Mouse (Mus musculus) neutrophil, adult 5-6 weeks (primary cell): ENCODE results near the gene Dpy19l1. TPM values are rescaled to one million over a fixed set of nuclear protein-coding genes. Genes with fewer than 3 reads are reported as not detected.

Source experiments
- ATAC-seq: fragments of 151-379, 151-347 bp; 2 replicates; pipeline ENCODE4 v1.8.0; 2017; ENCODE audit warnings: mild to moderate bottlenecking, moderate TSS enrichment; ENCODE audit not compliant: insufficient number of reproducible peaks, poor library complexity, low FRiP score, severe bottlenecking; ENCODE audit errors: extremely low read depth
- total RNA-seq: library from RNA; stranded (forward); fragments of 200-1000 nt; gene quantifications from 2 replicates; pipeline ENCODE4 v1.2.3, GENCODE M21; 2017

Dpy19l1 gene
- 12.2 and 12.7 TPM in 2 replicates for total RNA-seq

- ATAC-seq, result peak; percentile 67
Observed at GRCm38 (mm10) chr9:24503067-24503857, at the start of gene Dpy19l1. Dpy19l1 (minus strand) TSS chr9:24503140.

- no peak for ATAC-seq
Observed at GRCm38 (mm10) chr9:24538159-24538558, 35.2 kb upstream of the Dpy19l1 start.

- ATAC-seq, result peak; percentile 64; the same call in 1 of the 2 replicates
Observed at GRCm38 (mm10) chr9:24516575-24517139, 13.7 kb upstream of the Dpy19l1 start.

- no peak for ATAC-seq
Observed at GRCm38 (mm10) chr9:24514078-24514469, 11.1 kb upstream of the Dpy19l1 start.

DNA sequence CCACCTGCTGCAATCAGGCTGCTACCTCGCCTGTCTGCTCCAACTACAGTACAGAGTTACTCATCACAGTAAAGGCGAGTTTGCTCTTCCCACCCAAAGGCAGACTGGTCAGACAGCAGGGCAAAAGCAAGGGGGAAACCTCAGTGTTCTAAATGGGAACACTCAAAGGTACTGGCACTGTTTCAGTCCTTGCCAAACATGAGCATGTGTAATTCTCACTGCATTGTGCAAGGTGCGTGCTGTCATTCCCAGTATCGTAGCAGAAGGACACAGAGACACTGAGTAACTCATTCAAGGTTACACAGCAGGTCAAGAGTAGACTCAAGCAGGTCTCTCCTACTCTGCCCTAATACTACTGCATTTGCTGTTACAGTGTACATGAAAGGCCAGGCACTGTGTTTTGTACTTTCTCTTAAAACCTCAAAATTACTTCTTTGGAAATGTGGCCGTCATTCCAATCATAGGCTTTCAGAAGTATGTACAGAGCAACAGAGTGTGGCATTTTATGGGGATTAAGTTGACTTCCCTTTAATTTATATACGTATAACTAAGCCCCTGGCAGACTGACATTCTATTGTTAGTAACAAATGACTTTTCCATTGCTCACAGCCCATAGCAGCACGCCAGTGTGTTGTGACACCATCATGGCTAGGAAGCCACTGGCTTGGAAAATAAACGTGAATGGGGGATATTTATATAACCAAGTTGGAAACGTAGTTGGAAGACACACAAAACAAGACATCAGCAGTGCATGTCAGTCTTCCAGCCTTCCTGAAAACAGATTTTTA lies 10.5 kb upstream of the Dpy19l1 start:
- ATAC-seq, result no peak

DNA sequence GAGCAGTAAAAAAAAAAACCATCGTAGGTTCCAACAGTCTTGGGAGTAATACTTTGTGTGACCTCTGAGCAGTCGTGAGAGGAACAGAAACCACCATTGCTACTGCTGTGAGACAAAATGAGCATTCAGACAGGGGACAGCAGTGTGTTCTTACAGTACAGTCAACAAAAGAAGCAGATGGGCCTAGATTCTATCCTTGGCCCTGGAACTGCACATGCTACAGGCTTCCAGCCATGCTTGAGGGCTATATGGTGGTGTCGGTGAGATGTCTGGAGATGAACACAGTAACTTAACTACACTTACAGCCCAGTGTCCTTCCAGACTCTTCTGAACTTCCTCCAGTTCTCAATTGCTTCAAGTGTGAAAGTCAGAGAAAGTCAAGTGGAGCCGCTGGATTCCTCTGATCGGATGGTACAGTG lies 9.2 kb upstream of the Dpy19l1 start:
- ATAC-seq, result no peak

GRCm38 (mm10) chr9:24511371-24512120 lies 8.6 kb upstream of the Dpy19l1 start:
- no peak for ATAC-seq

GRCm38 (mm10) chr9:24508880-24509279 lies 5.9 kb upstream of the Dpy19l1 start:
- ATAC-seq, result no peak

DNA sequence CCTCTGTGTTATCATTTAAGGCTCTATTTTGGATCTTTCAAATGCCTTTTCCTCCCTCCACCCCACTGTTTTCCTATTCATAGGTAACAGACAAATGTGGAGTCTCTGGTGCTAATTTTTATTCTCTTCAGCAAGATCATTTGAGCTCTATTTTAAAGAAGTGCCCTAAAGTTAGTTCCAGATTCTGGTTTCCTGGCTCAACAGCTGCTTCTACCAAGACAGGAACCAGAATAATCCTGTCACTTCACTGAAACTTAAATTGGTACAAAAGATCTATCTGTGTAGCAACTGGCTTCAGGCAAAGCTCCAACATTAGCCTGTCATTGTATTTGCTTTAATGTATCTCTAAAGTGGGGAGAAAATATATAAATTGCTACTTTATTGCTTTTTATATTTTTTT lies 3.6 kb upstream of the Dpy19l1 start:
- no peak for ATAC-seq

GRCm38 (mm10) chr9:24505017-24505763 lies 2.2 kb upstream of the Dpy19l1 start:
- peak; percentile 59; the same call in 1 of the 2 replicates for ATAC-seq

DNA sequence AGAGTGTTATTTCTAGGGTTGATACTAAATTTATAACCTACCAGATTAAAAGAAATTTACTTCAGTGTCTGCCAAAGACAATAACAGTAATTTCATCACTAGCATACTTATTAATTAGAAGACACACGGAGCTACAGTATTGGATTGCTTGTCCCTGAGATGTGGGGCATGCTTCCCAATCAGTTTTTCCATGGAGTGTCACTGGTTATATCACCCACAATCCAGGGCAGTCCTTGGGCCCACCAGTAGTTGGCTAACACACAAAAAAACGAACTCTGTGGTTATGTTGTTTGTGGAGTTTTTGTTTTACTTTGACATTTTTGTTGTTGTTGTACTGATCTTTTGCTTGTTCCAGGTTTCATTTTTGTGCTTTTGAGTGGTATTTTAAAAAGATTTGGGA lies 1.4 kb upstream of the Dpy19l1 start:
- ATAC-seq, result no peak

DNA sequence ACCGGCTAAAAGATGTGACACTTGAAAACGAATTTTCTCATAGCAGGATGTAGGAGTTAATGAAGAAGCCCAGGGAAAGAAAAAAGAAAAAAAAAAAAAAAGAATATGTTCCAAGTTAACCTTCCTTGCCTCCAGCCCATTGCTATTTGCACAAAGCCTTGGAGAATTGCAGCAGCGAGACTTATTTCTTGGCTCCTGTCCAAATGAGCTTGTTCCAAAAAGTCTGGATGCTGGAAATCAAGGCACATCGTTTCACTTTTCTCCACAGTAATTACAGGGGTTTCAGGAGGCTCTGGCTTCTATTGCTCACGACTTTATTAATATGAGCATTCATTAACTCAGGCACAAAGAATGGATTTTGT lies 899 bp upstream of the Dpy19l1 start:
- no peak for ATAC-seq

DNA sequence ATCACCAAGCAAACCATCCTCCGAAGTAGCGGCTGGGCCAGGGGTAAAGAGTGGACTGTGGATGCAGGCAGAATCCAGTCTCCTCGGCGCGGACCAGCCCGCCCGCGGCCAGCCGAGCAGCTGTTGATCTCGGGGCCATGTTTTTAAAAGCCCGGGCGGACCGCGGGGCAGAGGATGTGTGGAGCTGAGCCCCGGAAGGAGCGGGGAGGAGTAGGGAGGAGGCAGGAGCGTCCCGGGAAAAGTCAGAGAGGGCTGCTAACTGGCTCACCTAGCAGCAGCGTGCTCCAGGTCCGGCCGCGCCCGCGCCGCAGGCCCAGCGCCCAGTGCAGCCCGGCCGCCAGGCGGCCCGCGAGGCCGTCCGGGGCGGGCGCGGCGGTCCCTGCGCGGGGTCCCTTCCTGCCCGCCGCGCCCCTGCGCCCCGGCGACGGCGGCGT lies 352 bp downstream of the Dpy19l1 start:
- ATAC-seq, result no peak

DNA sequence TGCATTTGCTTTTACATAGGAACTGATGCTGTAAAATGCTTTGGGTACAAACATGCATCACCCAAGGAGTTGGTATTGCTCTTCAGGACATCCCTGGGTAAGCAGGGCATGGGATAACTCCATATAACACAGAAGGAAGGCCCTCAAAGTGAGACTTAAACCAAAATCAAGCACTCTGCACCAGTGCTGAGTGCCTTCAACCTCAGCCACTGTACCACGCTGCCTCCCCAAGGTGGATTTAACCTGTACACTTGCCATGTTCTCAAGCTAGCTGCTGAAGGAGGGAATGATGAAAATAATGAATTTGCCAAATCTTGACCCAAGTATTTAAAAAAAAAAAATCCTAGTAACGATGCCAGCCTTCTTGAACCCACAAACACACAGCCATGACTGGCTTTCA lies 1.3 kb downstream of the Dpy19l1 start:
- ATAC-seq, result no peak

DNA sequence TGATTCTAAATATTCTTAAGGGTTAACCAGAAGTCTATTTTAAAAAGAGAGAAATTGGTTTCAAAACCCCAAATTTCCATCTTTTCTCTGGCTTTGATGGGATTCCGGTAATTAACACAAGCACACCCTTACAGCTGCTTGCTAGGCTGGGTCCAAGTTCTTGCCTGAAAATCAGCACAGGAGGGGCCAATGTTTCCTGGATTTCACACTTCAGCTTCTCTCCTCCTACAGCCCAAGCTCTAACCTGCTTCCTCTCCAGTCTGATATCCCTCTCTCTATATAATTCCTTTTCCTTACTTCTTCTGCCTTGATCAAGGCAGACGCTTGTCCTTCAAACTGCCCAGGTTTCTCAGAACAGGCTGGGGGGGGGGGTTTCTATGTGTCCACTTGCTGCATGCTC lies 6.7 kb downstream of the Dpy19l1 start:
- no peak for ATAC-seq

- no peak for ATAC-seq
Observed at GRCm38 (mm10) chr9:24490516-24490915, 12.4 kb downstream of the Dpy19l1 start.

- ATAC-seq, result no peak
Observed at GRCm38 (mm10) chr9:24488425-24489104, 14.4 kb downstream of the Dpy19l1 start.

- no peak for ATAC-seq
Observed at GRCm38 (mm10) chr9:24482375-24482774, 20.6 kb downstream of the Dpy19l1 start.
